Mouse (Mus musculus) A20 (cell line): ENCODE measurements around the gene Sfrp5.
A peak's percentile ranks its signal among the peaks of the same experiment; 100 is the strongest.

Source experiments
- DNase-seq: peaks from one replicate; pipeline ENCODE4 v3.0.0-alpha.2; 2011; ENCODE audit warnings: low read depth, low spot score

The Sfrp5 gene

DNA sequence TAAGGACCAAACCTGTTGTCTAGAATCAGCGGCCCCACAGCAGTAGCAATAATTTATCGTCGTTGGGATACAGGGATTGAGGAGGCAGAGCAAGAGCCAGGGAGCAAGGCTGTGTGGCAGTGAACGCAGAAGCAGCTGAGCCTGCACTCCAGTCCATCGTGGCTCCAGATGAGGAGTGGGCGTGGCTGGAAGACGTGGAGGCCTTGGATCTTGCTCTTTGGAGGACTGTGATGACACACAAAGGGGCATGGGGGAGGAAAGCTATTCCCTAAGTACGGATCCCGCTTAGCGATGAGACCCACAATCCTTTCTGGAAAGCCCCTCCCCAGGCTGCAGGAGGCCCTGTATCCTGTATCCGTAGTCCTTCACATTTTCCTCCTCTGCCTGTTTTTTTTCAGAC, 4.0 kb downstream of the Sfrp5 start:
- no peak for DNase-seq

- DNase-seq, result no peak
Observed at GRCm38 (mm10) chr19:42197066-42197465, 5.0 kb downstream of the Sfrp5 start.

GRCm38 (mm10) chr19:42196378-42196777, 5.7 kb downstream of the Sfrp5 start:
- DNase-seq, result no peak

DNA sequence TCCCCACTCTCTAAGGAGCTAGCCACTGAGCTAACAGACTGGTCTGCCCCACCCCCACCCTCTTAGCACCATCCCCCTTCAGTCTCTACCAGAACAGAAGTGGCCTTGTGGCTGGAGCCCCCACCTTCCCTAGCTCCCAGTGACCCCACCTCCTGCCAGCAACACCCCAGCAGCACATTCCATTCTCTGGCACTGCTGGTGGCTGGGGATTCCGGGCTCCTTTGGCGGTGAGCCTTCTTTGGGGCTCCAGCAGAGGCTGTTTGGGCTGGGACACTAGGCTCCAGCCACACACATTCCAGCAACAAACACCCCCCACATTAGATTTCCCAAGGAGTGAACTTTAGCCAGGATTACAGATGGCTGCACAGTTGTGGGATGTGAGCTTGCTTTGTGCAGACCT, 8.7 kb downstream of the Sfrp5 start:
- no peak for DNase-seq

DNA sequence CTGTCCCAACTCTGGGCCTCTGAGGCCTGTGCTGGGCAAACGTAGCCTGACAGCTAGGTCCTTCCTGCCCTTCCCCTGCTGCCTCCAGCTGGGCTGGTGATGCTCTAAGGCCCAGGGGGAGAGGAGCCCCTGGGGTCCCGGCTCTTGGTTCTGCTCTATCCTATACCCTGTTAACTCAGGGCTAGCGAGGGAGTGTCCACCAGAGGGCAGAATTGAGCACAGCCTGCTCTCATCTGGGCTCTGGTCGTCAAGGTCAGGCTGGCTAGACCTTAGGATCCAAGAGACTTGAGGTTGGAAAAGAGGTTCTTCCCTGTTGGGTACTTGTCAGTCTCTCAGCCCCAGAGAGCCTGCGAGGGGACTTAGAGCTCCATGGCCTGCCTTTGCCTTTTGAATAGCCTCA, 11.6 kb downstream of the Sfrp5 start:
- DNase-seq, result peak; percentile 44

GRCm38 (mm10) chr19:42189735-42190134, 12.3 kb downstream of the Sfrp5 start:
- DNase-seq, result no peak

GRCm38 (mm10) chr19:42182673-42183072, 19.4 kb downstream of the Sfrp5 start:
- no peak for DNase-seq

DNA sequence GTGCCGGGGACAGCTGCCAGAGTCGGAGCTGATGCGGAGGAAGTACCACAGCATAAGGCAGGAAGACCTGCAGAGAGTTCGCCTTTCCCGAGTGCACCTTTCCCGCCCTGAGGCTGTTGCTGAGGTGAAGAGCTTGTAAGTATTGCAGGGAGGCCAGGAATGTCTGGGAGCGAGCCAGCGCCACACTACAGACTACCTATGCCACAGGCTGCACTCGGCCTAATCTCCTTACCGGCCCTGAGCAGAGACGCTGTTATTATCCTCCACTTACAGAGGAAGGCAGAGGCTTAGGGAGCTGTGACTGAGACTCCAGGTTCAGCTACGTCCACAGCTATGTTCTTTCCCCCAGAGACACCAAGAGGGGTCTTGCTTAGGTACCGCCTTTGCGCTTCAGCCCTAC, 22.7 kb downstream of the Sfrp5 start:
- DNase-seq, result no peak

DNA sequence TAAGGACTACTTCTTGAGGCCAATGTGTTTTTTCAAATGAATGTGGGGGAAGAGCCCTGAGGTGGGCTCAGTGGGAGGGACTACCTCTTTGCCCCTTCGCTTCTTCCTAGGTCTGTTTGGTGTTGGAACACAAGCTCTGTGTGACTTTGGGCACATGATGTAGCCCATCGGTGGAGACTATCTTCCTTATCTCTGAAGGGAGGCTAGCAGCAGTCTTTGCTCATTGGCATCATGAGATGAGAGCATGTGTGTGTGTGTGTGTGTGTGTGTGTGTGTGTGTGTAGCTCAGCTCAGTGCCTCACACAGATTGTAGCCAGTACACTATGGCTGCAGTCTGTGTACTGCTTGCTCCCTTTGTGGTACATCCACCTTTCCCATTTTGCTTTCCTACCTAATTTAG, 24.6 kb downstream of the Sfrp5 start:
- no peak for DNase-seq

- no peak for DNase-seq
Observed at GRCm38 (mm10) chr19:42176841-42177240, 25.2 kb downstream of the Sfrp5 start.

- peak; percentile 96 for DNase-seq
Observed at GRCm38 (mm10) chr19:42170025-42170969, 31.8 kb downstream of the Sfrp5 start.

- DNase-seq, result no peak
Observed at GRCm38 (mm10) chr19:42169322-42169975, 32.6 kb downstream of the Sfrp5 start.

DNA sequence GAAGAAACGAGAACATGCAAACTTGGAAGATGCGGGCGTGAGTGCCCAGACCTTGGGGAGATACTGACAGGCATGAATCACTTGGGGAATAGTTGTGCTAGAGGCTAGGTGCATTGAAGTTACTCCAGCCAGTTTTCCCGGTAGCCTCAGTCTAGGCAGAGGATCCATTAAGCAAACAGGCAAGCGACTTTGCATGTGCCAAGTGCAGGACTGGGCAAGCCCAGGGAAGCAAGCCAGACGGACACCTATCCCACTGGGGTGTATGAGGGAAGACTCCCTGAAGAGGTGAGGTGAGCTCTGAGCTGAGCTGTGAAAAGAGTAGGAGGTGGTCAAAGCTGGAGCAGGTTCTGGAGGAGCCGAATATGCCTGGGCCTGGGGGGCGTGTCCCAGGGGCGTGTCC, 34.6 kb downstream of the Sfrp5 start:
- DNase-seq, result no peak

GRCm38 (mm10) chr19:42166766-42167165, 35.3 kb downstream of the Sfrp5 start:
- no peak for DNase-seq

DNA sequence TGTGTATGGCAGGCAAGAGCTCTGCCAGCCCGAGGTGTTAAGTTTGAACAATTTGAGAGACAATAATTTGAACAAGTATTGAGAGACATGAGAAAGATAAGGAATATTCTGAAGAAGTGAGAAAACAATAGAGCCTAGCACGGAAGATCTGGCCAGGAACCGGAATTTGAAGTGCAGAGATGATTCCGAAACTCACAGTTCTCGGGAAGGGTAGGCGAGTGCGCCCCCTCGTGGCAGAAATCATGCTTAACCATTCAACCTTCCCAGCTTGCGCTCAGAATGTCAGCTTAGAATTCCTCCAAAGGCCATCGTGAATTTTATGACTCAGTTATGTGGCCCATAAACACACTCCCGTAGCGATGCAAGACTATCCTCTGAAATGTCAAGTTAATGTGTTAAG, 35.9 kb downstream of the Sfrp5 start:
- peak; percentile 80 for DNase-seq

DNA sequence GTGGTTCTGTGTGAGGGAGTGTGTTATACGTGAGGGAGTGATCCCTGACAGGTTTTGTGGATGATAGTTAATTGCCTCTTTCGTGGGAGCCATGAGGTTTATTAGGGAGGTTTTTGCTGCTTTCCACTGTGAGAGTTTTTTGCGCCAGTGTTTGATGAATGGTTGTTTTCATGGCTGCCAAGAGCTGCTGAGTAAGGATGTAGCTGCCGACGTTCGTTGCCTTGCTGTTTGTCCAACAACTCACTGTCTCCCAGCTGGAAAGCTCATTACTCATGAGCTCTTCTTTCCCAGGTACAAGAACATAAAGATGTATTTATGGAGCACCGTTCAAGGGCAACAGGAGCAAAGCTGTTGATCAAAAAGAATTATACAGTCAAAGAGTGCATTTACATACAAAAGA, 37.9 kb downstream of the Sfrp5 start:
- DNase-seq, result no peak

DNA sequence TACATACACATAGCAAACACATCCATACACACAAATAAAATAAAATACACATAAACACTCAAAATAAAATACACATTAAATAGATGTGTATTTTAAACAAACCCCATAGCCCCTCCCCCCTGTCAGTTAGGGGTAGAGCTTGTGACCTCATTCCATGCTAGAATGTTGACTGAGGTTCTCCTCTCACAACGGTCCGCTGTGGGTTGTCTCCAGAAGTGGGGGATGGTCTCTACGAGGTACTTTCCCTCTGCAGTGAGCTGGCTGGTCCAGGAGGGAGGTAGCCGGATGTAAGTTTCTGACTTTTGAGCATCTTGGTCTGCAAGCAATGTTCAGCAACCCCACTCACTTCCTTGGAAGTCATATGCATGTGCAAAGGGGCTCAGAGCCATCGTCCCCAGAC, 38.3 kb downstream of the Sfrp5 start, which contains the start of gene Zfyve27:
Gene Zfyve27, plus strand, starts transcription at position 188 of the 400 bp plus-strand sequence.
- DNase-seq, result no peak

DNA sequence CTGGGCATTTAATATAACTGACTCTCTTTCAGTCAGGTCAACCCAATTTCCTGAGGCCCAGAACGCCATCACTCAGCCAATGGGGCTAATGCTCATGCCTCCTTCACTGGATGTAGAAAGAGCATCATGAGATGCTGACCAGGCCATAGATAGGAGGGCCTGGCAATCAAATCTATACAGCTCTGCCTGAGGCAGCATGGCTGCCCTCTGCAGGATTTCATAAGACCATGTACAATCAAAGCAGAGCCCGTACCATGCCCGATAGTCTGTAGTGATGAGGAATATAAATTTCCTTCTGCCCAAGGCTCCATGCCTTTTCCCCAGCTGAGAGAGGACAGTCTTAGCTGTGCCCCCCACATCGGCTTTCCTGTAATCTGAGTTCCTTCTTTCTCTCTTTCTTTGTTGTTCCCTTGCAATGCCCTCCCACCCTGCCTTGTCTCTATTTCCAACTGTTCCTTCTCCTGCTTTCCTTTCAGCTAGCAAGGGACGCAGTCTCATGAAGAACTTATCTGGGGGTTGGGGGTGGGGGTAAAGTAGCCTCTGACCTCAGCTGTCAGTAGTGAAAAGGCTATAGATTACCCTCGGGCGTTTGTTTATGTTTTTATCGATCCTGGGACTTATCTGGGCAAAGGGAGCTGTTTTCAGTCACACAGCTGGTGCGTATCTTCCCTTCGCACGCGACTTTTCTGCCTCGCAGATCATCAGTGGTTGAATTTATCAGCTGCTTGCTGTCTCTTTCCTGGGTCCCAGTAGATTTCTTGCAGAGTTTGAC, 43.6 kb downstream of the Sfrp5 start:
- DNase-seq, result no peak

- peak; percentile 22 for DNase-seq
Observed at GRCm38 (mm10) chr19:42157493-42158237, 44.4 kb downstream of the Sfrp5 start.

DNA sequence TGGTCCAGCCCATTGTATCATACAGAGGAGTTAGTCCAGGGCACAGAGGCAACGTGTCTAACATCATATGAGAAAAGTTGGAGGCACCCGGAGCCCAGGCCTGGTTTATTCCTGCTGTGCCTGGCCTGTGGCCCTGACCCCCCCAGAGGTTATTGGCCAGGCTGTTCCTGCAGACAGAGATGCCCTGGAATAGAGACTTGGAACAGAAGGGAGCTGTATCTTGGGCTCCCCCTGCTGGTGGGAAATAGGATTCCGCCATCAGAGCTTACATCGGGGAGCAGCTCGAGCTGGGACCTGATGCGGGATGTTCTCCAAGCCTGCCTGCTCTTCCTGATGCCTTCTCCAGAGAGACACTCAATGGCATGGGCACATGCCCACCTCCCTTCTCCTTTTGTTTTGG, 50.1 kb downstream of the Sfrp5 start:
- DNase-seq, result peak; percentile 64

- no peak for DNase-seq
Observed at GRCm38 (mm10) chr19:42148569-42148860, 53.5 kb downstream of the Sfrp5 start.
